Mouse (Mus musculus) kidney, adult 2 months (tissue): ENCODE results near the gene Map2k6.

Source experiments
- CTCF ChIP-seq: fragments of 200-500 bp; conservative IDR thresholded peaks from 2 replicates; pipeline ENCODE4 v1.5.1; 2011; ENCODE audit warnings: low read depth, mild to moderate bottlenecking, control low read depth, low read length, moderate library complexity, mixed read lengths; ENCODE audit not compliant: insufficient read depth, insufficient read length
- POLR2A ChIP-seq: fragments of 200-500 bp; IDR thresholded peaks from one replicate; pipeline ENCODE4 v1.6.1; 2011; ENCODE audit warnings: low read depth, low read length, control low read depth

GRCm38 (mm10) chr11:110420463-110420862 is 21.5 kb downstream of the Map2k6 start:
- TF ChIP-seq CTCF (no peak), POLR2A (no peak)
